Mouse (Mus musculus) forebrain, embryonic 14.5 days (tissue): Measurements from ENCODE around the gene Pate2. TPM values are rescaled to one million over a fixed set of nuclear protein-coding genes. Genes with fewer than 3 reads are reported as not detected.

ENCODE experiments used
- ATAC-seq: fragments of 200-750 bp; cut with Nextera tagmentation; 2 replicates; pipeline ENCODE4 v1.8.0; 2017; ENCODE audit warnings: mild to moderate bottlenecking, moderate library complexity
- DNase-seq: peaks from one replicate; pipeline ENCODE4 v3.0.0-alpha.2; 2015; ENCODE audit warnings: low spot score
- H3K27ac ChIP-seq: fragments of 300-500 bp; sonication (generic); 2 replicates; pipeline ENCODE4 v1.5.1; 2014; ENCODE audit warnings: low read depth, mild to moderate bottlenecking, control low read depth, low read length, moderate library complexity
- H3K27me3 ChIP-seq: fragments of 300-500 bp; sonication (generic); replicated peaks from 2 replicates; pipeline ENCODE4 v1.6.1; 2014; ENCODE audit warnings: low read length, control low read depth, mixed read lengths; ENCODE audit not compliant: control insufficient read depth, insufficient read depth
- H3K36me3 ChIP-seq: fragments of 300-500 bp; sonication (generic); 2 replicates; pipeline ENCODE4 v1.6.1; 2014; ENCODE audit warnings: low read length, control low read depth; ENCODE audit not compliant: control insufficient read depth, insufficient read depth
- H3K4me1 ChIP-seq: fragments of 300-500 bp; sonication (generic); 2 replicates; pipeline ENCODE4 v1.6.1; 2014; ENCODE audit warnings: antibody characterized with exemption, low read length, control low read depth; ENCODE audit not compliant: control insufficient read depth, insufficient read depth
- H3K4me2 ChIP-seq: fragments of 300-500 bp; sonication (generic); 2 replicates; pipeline ENCODE4 v1.6.1; 2014; ENCODE audit warnings: mild to moderate bottlenecking, control low read depth, low read length
- H3K4me3 ChIP-seq: fragments of 300-500 bp; sonication (generic); 2 replicates; pipeline ENCODE4 v1.5.1; 2014; ENCODE audit warnings: low read depth, low read length, control low read depth
- H3K9ac ChIP-seq: fragments of 300-500 bp; sonication (generic); 2 replicates; pipeline ENCODE4 v1.6.1; 2014; ENCODE audit warnings: mild to moderate bottlenecking, low read length, control low read depth, moderate library complexity
- H3K9me3 ChIP-seq: fragments of 300-500 bp; sonication (generic); replicated peaks from 2 replicates; pipeline ENCODE4 v1.6.1; 2016; ENCODE audit warnings: low read length, control low read depth, mixed read lengths; ENCODE audit not compliant: control insufficient read depth
- whole genome bisulfite sequencing: fragments of 180-500 bp; shearing (Covaris S2); extraction: QIAGEN DNeasy Blood & Tissue Kit; methylation state at CpG from one replicate; pipeline ENCODE4 v1.1.7; 2014; 5-methylcytosine and 5-hydroxymethylcytosine counted together
- polyA plus RNA-seq: library from polyadenylated mRNA; unstranded; fragments of >200 nt; fragmentation: Nextera tagmentation; extraction: Ambion mirVana; gene quantifications from 2 replicates; pipeline ENCODE4 v1.2.1, GENCODE M21; 2014

The Pate2 gene
- polyA plus RNA-seq: 0.51 and 0.77 TPM in 2 replicates

DNA sequence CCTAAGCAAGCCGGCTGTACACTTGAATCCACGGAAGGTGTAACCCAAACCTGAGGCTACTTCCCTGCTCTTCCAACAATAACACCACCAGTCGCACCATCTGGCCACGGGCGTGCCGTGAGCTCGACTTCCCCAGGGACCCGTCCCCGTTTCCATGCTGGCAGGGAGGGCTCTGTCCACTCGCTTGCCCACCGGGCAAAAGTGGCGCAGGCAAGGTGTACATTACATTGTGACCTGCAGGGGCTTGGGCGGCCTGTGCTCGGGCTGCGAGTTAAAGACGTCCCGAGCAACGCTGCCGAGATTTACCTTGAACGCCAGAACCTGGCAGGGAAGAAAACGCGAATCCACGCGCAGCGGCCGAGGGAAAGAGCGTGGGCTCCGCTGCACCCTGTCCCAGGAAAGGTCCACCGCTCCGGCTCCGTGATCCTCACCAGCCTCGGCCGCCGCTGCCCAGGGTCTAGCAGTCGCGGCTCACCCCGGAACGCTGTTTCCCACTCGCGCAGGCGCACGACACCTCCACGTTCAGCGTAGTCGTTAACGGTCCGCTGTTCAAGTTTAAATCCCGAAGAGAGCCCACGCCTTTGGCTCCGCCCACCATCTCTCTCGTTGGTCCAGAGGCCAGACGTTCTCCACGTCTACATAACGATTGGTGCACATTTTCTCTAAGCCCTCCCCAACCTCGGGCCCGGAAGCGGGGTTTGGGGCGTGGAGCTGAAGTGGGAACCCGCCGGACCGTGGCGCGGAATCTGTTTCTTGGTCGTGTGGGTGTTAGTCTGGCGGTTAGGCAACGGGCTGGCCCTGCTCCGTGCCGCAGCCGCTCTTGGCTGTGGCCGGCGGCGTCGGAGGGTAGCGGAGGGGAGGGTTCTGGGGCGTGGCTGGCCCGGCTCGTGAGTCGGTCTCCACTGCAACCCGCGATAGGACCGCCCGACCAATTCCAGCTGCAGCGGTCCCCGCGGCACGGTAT lies at the start of gene Pate2, which contains the start of gene Hyls1:
TSS of gene Pate2 (plus strand) at position 714 of the 964 bp plus-strand sequence.
TSS of gene Hyls1 (minus strand) at position 828 of the 964 bp plus-strand sequence.
- Histone ChIP-seq H3K9me3 (no peaks in the 10 kb centered on the region), H3K4me2 (peak within 1 kb of the TSS; percentile 54), H3K27ac (peak within 1 kb of the TSS; percentile 89), H3K9ac (peak within 1 kb of the TSS; percentile 85), H3K4me3 (peak within 1 kb of the TSS; percentile 54), H3K27me3 (0 out of 2 replicates have a peak, but pooled peaks cover 4% of the 10 kb centered on the region), H3K4me1 (peaks cover 3% of the 10 kb centered on the region; the same call in 1 of the 2 replicates), H3K36me3 (peaks cover 31% of the 10 kb centered on the region)
- WGBS: under 1% methylated on average over 86 of the region's 86 CpGs
- ATAC-seq: peak; percentile 99
- DNase-seq: peak; percentile 99

- Histone ChIP-seq H3K4me3 (no peak overlapping the region), H3K4me1 (peaks cover 15% of the 10 kb centered on the region), H3K27me3 (no peaks in the 10 kb centered on the region), H3K9ac (no peak overlapping the region), H3K27ac (no peak overlapping the region), H3K4me2 (no peak overlapping the region), H3K36me3 (no peaks in the 10 kb centered on the region), H3K9me3 (no peaks in the 10 kb centered on the region)
- no peak for DNase-seq
- no peak for ATAC-seq
- 86% methylated on average over 6 of the region's 6 CpGs for WGBS
Observed at GRCm38 (mm10) chr9:35520631-35521348, 49.3 kb upstream of the Pate2 start.

DNA sequence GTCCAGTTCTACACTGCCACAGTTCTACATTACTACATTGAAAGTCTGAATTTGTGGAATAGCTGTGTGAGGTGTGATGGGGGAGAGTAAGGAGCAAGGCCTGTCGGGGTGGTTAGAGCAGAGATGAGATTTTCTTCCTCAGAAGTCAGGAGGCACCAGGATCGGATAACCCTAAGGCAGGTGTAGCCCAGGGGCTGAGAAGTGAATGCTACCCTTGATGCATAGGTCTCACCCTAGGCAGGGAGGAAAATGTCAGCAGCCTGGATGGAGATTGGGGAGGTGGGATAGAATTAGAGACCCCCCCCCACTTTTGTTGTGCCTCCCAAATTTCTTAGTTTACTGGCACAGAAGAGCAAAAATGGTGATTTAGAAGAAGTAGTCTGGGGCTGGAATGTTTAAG lies 47.8 kb upstream of the Pate2 start:
- no peak for ATAC-seq
- peaks cover 15% of the 10 kb centered on the region for H3K4me1 ChIP-seq
- H3K4me2 ChIP-seq: no peak overlapping the region
- no peaks in the 10 kb centered on the region for H3K9me3 ChIP-seq
- no peak overlapping the region for H3K9ac ChIP-seq
- no peaks in the 10 kb centered on the region for H3K36me3 ChIP-seq
- DNase-seq: no peak
- no peak overlapping the region for H3K27ac ChIP-seq
- no peak overlapping the region for H3K4me3 ChIP-seq
- H3K27me3 ChIP-seq: no peaks in the 10 kb centered on the region
- 76% methylated on average over 2 of the region's 2 CpGs for WGBS

- Histone ChIP-seq H3K36me3 (no peaks in the 10 kb centered on the region), H3K4me3 (no peak overlapping the region), H3K9ac (no peak overlapping the region), H3K27ac (peak overlapping the region; percentile 41; the same call in 1 of the 2 replicates), H3K27me3 (no peaks in the 10 kb centered on the region), H3K4me1 (peaks cover 15% of the 10 kb centered on the region), H3K4me2 (no peak overlapping the region), H3K9me3 (no peaks in the 10 kb centered on the region)
- WGBS: 65% methylated on average over 1 of the region's 1 CpGs
- DNase-seq (peak; percentile 49), ATAC-seq (peak; percentile 27; the same call in 1 of the 2 replicates)
Observed at GRCm38 (mm10) chr9:35522821-35523515, 47.1 kb upstream of the Pate2 start.

DNA sequence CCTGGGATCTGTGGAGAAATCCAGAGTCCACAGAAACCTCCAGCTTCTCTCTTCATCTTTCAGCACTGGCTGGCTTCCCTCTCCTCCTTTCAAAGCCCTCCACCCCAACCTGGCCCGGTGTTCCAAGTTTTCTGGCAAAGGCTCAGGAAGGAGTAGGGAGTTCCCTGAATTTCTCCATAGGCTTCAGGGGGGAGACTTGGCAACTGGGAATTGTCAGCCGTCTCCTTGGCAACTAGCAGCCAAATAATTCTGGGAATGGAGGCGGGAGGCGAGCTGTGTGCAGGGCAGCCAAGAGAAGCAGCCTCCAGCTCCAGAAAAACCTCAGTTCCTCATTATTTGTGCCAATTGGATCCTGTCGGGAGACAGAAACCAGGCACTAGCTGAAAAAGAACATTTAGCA lies 46.5 kb upstream of the Pate2 start:
- H3K27ac ChIP-seq: peak overlapping the region; percentile 41; the same call in 1 of the 2 replicates

DNA sequence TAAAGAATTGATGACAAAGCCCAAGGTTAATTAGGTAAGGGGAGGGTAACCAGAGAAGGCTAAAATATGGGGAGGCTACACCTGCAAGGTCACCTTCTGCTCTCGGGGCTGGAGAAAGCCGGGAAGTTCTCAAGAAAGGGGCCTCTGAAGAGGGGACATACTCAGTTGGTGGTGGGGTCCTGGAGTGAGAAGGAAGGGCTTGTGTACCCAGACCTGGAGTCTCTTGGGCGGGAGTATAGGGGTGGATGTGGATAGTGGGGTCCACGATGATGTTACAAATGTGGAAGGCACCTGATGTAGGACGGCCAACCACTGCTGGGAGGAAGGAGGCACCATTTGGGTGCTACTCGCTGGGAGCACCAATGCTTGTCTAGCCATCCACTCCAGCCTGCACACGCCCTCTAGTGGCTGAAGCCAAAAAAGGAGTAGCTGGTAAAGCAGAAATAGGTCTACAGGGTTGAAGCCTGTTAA lies 46.1 kb upstream of the Pate2 start:
- WGBS: 13% methylated on average over 7 of the region's 7 CpGs
- H3K27me3 ChIP-seq: no peaks in the 10 kb centered on the region
- no peaks in the 10 kb centered on the region for H3K36me3 ChIP-seq
- H3K4me1 ChIP-seq: peaks cover 15% of the 10 kb centered on the region
- peak overlapping the region; percentile 34; the same call in 1 of the 2 replicates for H3K4me2 ChIP-seq
- no peak overlapping the region for H3K9ac ChIP-seq
- H3K27ac ChIP-seq: peak overlapping the region; percentile 71; the same call in 1 of the 2 replicates
- no peaks in the 10 kb centered on the region for H3K9me3 ChIP-seq
- ATAC-seq (peak; percentile 85), DNase-seq (peak; percentile 87)
- H3K4me3 ChIP-seq: no peak overlapping the region

More for the DNA sequence above, 46.5 kb upstream of the Pate2 start:
- peak; percentile 94 for DNase-seq
- no peak overlapping the region for H3K9ac ChIP-seq
- H3K4me3 ChIP-seq: no peak overlapping the region
- H3K4me2 ChIP-seq: peak overlapping the region; percentile 34; the same call in 1 of the 2 replicates
- H3K9me3 ChIP-seq: no peaks in the 10 kb centered on the region
- WGBS: 9% methylated on average over 5 of the region's 5 CpGs
- peak; percentile 90 for ATAC-seq
- peaks cover 15% of the 10 kb centered on the region for H3K4me1 ChIP-seq
- no peaks in the 10 kb centered on the region for H3K36me3 ChIP-seq
- H3K27me3 ChIP-seq: no peaks in the 10 kb centered on the region

- no peaks in the 10 kb centered on the region for H3K9me3 ChIP-seq
- ATAC-seq: no peak
- 74% methylated on average over 3 of the region's 3 CpGs for WGBS
Observed at GRCm38 (mm10) chr9:35529141-35529540, 40.9 kb upstream of the Pate2 start.

DNA sequence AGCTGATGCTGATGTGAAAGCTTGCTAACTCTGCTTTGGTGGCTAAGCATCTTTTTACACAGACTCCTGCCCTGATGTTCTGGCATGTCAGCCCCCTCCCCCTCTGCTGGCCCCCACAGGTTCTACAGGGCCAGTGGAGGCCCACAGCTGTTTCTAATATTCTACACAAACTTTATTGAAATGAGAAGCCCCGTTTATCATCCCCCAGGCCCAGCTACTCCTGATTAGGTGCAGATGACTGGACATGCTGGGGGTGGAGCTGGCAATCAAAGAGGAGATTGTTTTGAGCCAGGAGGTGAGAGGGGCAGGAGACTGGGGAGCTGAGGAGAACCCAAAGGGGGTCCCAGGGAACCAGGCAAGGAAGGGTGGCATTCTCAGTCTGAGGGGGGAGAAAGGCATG lies 40.3 kb upstream of the Pate2 start:
- no peaks in the 10 kb centered on the region for H3K4me1 ChIP-seq
- no peaks in the 10 kb centered on the region for H3K9me3 ChIP-seq
- no peak for DNase-seq
- ATAC-seq: no peak
- H3K4me3 ChIP-seq: no peak overlapping the region
- 16% methylated on average over 1 of the region's 1 CpGs for WGBS
- 0 out of 2 replicates have a peak, but pooled peaks cover 2% of the 10 kb centered on the region for H3K27me3 ChIP-seq
- H3K36me3 ChIP-seq: no peaks in the 10 kb centered on the region
- no peak overlapping the region for H3K27ac ChIP-seq
- H3K9ac ChIP-seq: no peak overlapping the region
- no peak overlapping the region for H3K4me2 ChIP-seq

More at GRCm38 (mm10) chr9:35529141-35529540, 40.9 kb upstream of the Pate2 start:
- Histone ChIP-seq H3K4me3 (no peak overlapping the region), H3K27me3 (0 out of 2 replicates have a peak, but pooled peaks cover 2% of the 10 kb centered on the region), H3K36me3 (no peaks in the 10 kb centered on the region), H3K4me2 (no peak overlapping the region), H3K4me1 (peaks cover under 1% of the 10 kb centered on the region; the same call in 1 of the 2 replicates), H3K9ac (no peak overlapping the region), H3K27ac (no peak overlapping the region)
- no peak for DNase-seq
